Mouse (Mus musculus) kidney, adult 2 months (tissue): ENCODE measurements around the gene Mpl. TPM values are rescaled to one million over a fixed set of nuclear protein-coding genes. Genes with fewer than 3 reads are reported as not detected.

ENCODE experiments used
- DNase-seq: peaks from one replicate; pipeline ENCODE4 v3.0.0; 2021
- H3K27ac ChIP-seq: fragments of 200-500 bp; 2 replicates; pipeline ENCODE4 v1.5.1; 2012; ENCODE audit warnings: low read depth, low read length, control low read depth, inconsistent platforms; ENCODE audit not compliant: insufficient read depth
- H3K27me3 ChIP-seq: fragments of 200-500 bp; replicated peaks from 2 replicates; pipeline ENCODE4 v1.6.1; 2012; ENCODE audit warnings: mild to moderate bottlenecking, moderate library complexity, low read length, inconsistent platforms; ENCODE audit not compliant: control insufficient read depth, insufficient read depth
- H3K36me3 ChIP-seq: fragments of 200-500 bp; 2 replicates; pipeline ENCODE4 v1.6.1; 2012; ENCODE audit warnings: mild to moderate bottlenecking, moderate library complexity, low read length, inconsistent platforms; ENCODE audit not compliant: control insufficient read depth, insufficient read depth
- H3K4me1 ChIP-seq: fragments of 200-500 bp; 2 replicates; pipeline ENCODE4 v1.6.1; 2011; ENCODE audit warnings: low read length; ENCODE audit not compliant: control insufficient read depth, insufficient read depth
- H3K4me3 ChIP-seq: fragments of 200-500 bp; 2 replicates; pipeline ENCODE4 v1.5.1; 2011; ENCODE audit warnings: mild to moderate bottlenecking, low read depth, low read length, control low read depth; ENCODE audit not compliant: insufficient read depth
- CTCF ChIP-seq: fragments of 200-500 bp; conservative IDR thresholded peaks from 2 replicates; pipeline ENCODE4 v1.5.1; 2011; ENCODE audit warnings: low read depth, mild to moderate bottlenecking, control low read depth, low read length, moderate library complexity, mixed read lengths; ENCODE audit not compliant: insufficient read depth, insufficient read length
- POLR2A ChIP-seq: fragments of 200-500 bp; IDR thresholded peaks from one replicate; pipeline ENCODE4 v1.6.1; 2011; ENCODE audit warnings: low read depth, low read length, control low read depth
- WGBS: fragments of 180-500 bp; shearing (Covaris S2); methylation state at CpG from one replicate; pipeline ENCODE4 v1.1.7; 2018; 5-methylcytosine and 5-hydroxymethylcytosine counted together
- polyA plus RNA-seq: library from polyadenylated mRNA; depleted of rRNA; stranded (reverse); fragments of >200 nt; gene quantifications from 2 replicates; pipeline ENCODE4 v1.2.3, GENCODE M21; 2012

The Mpl gene
- polyA plus RNA-seq, 1 experiment = 0.03 TPM

- 71% methylated on average over 5 of the region's 5 CpGs for WGBS
- TF ChIP-seq POLR2A (no peak), CTCF (no peak)
- Histone ChIP-seq H3K4me1 (peaks cover 8% of the 10 kb centered on the region; the same call in 1 of the 2 replicates), H3K4me3 (no peak overlapping the region), H3K27ac (no peak overlapping the region), H3K36me3 (no peaks in the 10 kb centered on the region), H3K27me3 (no peaks in the 10 kb centered on the region)
- DNase-seq = no peak
These were observed 46.4 kb downstream of the Mpl start for GRCm38 (mm10) chr4:118410871-118411270.

- no peaks in the 10 kb centered on the region for H3K36me3 ChIP-seq
- peaks cover 8% of the 10 kb centered on the region; the same call in 1 of the 2 replicates for H3K4me1 ChIP-seq
- WGBS = under 1% methylated on average over 53 of the region's 53 CpGs
- peak; percentile 97 for DNase-seq
- H3K27me3 ChIP-seq = no peaks in the 10 kb centered on the region
- peak within 1 kb of the TSS; percentile 93 for H3K4me3 ChIP-seq
- no peak for TF ChIP-seq CTCF
- no peak for TF ChIP-seq POLR2A
- H3K27ac ChIP-seq = peak within 1 kb of the TSS; percentile 54
These were observed 48.0 kb downstream of the Mpl start, which contains the start of the genes Szt2 and Med8 for GRCm38 (mm10) chr4:118409142-118409900. TSS of gene Szt2 (minus strand) at chr4:118409273. TSS of gene Med8 (plus strand) at chr4:118409337.

GRCm38 (mm10) chr4:118402701-118403100, 54.6 kb downstream of the Mpl start:
- Histone ChIP-seq H3K36me3 (peaks cover 3% of the 10 kb centered on the region), H3K4me3 (no peak overlapping the region), H3K27ac (no peak overlapping the region), H3K27me3 (no peaks in the 10 kb centered on the region), H3K4me1 (no peaks in the 10 kb centered on the region)
- TF ChIP-seq CTCF = no peak
- TF ChIP-seq POLR2A = no peak
- 80% methylated on average over 12 of the region's 12 CpGs for WGBS
- DNase-seq = no peak

- peaks cover 3% of the 10 kb centered on the region for H3K36me3 ChIP-seq
- DNase-seq = no peak
- no peaks in the 10 kb centered on the region for H3K27me3 ChIP-seq
These were observed 55.4 kb downstream of the Mpl start for GRCm38 (mm10) chr4:118401918-118402317.

GRCm38 (mm10) chr4:118401421-118401820, 55.9 kb downstream of the Mpl start:
- Histone ChIP-seq H3K4me1 (peaks cover 2% of the 10 kb centered on the region; the same call in 1 of the 2 replicates), H3K4me3 (no peak overlapping the region), H3K27me3 (no peaks in the 10 kb centered on the region), H3K27ac (no peak overlapping the region), H3K36me3 (peaks cover 3% of the 10 kb centered on the region)
- no peak for TF ChIP-seq CTCF
- TF ChIP-seq POLR2A = no peak
- no peak for DNase-seq
- 82% methylated on average over 3 of the region's 3 CpGs for WGBS

More at GRCm38 (mm10) chr4:118401918-118402317, 55.4 kb downstream of the Mpl start:
- Histone ChIP-seq H3K4me1 (no peaks in the 10 kb centered on the region), H3K4me3 (no peak overlapping the region), H3K27ac (no peak overlapping the region)
- 75% methylated on average over 5 of the region's 5 CpGs for WGBS
- no peak for TF ChIP-seq POLR2A
- no peak for TF ChIP-seq CTCF

GRCm38 (mm10) chr4:118398400-118398799, 58.9 kb downstream of the Mpl start:
- 95% methylated on average over 6 of the region's 6 CpGs for WGBS
- H3K4me3 ChIP-seq = no peak overlapping the region
- H3K36me3 ChIP-seq = peaks cover 3% of the 10 kb centered on the region
- TF ChIP-seq CTCF = no peak
- TF ChIP-seq POLR2A = no peak
- H3K4me1 ChIP-seq = peaks cover 2% of the 10 kb centered on the region; the same call in 1 of the 2 replicates
- H3K27ac ChIP-seq = no peak overlapping the region
- no peaks in the 10 kb centered on the region for H3K27me3 ChIP-seq
- no peak for DNase-seq

GRCm38 (mm10) chr4:118396433-118396832, 60.9 kb downstream of the Mpl start:
- DNase-seq = peak; percentile 51
- 38% methylated on average over 3 of the region's 3 CpGs for WGBS
- Histone ChIP-seq H3K36me3 (peaks cover 3% of the 10 kb centered on the region), H3K4me1 (peaks cover 2% of the 10 kb centered on the region; the same call in 1 of the 2 replicates), H3K27me3 (no peaks in the 10 kb centered on the region), H3K27ac (no peak overlapping the region), H3K4me3 (no peak overlapping the region)
- TF ChIP-seq CTCF (no peak), POLR2A (no peak)
